ENCODE assay signal across 10 mouse cellular contexts in the genomic region with DNA sequence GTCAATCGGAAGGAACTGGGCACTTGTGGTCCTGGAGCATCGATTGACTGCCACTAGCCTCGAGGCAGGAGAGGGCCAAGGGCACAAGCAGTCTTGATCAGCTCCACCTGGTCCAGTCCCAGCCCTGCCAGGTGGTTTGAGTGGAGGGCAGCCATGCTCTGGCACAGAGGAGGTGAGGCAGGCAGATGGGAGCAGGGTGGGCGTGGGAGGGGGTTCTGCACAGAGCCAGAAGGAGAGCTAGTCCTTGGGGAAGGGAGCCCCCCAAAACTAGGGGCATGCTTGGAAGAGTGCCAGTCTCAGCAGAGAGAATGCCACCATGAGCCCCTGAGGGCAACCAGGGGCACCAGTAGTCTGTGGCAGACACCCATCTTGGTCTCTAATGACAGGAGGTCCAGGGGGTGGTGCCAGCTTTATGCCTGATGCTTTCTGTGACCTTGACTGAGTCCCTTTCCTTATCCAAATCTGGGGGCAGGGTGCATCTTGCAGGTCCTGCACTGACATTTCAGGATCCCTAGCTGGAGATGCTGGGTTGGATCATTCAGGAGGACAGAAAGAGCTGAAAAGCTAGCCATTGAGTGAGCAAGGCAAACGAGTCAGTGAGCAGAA. TPM values are rescaled to one million over a fixed set of nuclear protein-coding genes. Genes with fewer than 3 reads are reported as not detected.
"Had no signal": no experiment of that assay in that cellular context is flagged by ENCODE, and none has a peak within 500 bp of the region (broad histone marks: within the 10 kb centered on the region; RNA-seq: fewer than 3 reads in every experiment).

No protein-coding gene starts in this region.

- DNase-seq: kidney, adult 2 months; kidney, postnatal 25 days; lung, embryonic 14.5 days; lung, postnatal 14 days; right cerebral cortex, postnatal 14 days; thymus, adult 18-20 months; thymus, postnatal 14 days had no signal

- ATAC-seq: liver, embryonic 12.5 days; midbrain, embryonic 15.5 days had no signal

RNA-seq across cellular contexts. Expression of a gene that starts 2.3 kb away (rescaled TPM):
- total RNA-seq: monocyte, adult 5-6 weeks had no signal

RNA-seq across cellular contexts. Expression of a gene that starts 21.8 kb away (rescaled TPM):
- total RNA-seq: monocyte, adult 5-6 weeks had no signal
